Mouse (Mus musculus): ENCODE data around the gene Stk16. TPM values are rescaled to one million over a fixed set of nuclear protein-coding genes. Genes with fewer than 3 reads are reported as not detected.

Stk16 gene
- total and polyA plus RNA-seq, 3 experiments = 48.6 to 67.3 (median 60.6) TPM

DNA sequence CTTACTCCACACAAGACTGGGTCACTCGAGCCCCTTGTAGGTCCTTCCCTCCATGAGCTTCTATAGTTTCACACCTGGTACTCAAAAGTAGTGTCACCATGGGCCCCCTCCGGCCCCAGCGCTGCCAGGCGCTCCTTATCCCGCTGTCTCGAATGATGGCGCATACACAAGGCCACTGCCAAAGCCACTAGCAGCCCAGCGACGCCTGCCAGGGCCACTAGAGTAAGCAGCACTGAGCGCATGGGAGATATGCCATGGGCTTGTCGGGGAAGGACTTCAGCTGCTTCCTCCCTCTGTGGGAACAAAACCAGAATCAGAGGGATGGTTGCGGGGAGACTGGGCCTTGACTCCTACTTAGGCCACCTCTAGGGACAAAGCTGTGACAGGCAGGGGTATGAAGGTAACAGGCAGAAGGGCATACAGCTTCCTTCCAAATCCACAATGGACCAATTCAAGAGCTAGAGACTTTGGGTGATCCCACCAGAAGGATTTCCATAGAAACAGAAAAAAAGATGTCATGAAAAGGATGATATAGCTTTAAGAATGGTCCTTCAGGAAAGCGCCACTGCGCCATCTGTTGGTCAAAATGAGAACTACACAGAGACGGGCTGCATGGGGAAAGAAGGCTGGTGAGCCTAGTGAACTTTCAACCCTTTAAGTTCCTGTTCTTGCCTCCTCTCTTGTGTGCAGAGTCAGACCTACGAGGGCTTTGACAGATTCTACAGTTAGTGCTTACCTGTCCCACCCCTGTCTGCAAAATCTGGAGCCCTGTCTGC lies 43.4 kb downstream of the Stk16 start (continued):
- no peak for TF ChIP-seq ZMIZ1 (IDR thresholded peaks at IDR 0.05; ENCODE audit: low read depth, low read length)
- no peak for TF ChIP-seq MAX (IDR thresholded peaks at IDR 0.05; ENCODE audit: low read length)
- TF ChIP-seq HCFC1 (IDR thresholded peaks at IDR 0.05; ENCODE audit: low read depth, low read length) = no peak
- TF ChIP-seq ELF1 (IDR thresholded peaks at IDR 0.05; ENCODE audit: low read depth, low read length) = no peak
- no peak for TF ChIP-seq JUND (conservative IDR thresholded peaks at IDR 0.05; ENCODE audit: low read depth, low read length)
- no peak for TF ChIP-seq RCOR1 (conservative IDR thresholded peaks at IDR 0.05; ENCODE audit: low read depth, low read length)
- TF ChIP-seq SMC3 (IDR thresholded peaks at IDR 0.05; ENCODE audit: low read depth, low read length) = peak; percentile 88

DNA sequence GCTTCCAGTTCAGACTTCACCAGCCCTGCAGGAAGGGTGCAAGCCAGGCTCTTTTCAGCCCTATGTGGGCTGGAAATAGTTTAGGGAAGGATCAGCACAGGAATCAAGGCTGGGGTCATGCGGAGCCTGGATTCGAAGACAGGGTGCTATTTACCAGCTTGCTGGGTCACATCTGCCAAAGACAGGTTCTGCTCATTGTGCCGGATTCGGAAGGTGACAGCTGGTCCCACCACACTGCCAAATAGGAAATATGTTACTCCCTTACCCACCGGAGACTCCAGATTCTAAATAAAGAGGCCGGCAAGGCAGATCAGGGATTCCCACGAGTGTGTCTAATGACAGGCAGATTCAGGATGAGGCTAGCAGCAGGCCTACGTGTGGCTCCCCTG lies 44.0 kb downstream of the Stk16 start:
- Histone ChIP-seq H3K4me2 (ENCODE audit: insufficient read depth, low read depth, poor library complexity, severe bottlenecking) (no peak overlapping the region), H3K4me1 (ENCODE audit: control insufficient read depth in 1 of 2, insufficient read depth in 2 of 2) (peaks cover 9 to 20% of the 10 kb centered on the region in 2 experiments)
- in situ Hi-C loops (cut with MboI; ENCODE audit: low pct_ligation_motif_present, low pct_unique_long_range_greater_than_20kb, low sequenced_read_pairs) = loop anchor here (25.0 kb wide), 1 partner anchor 317 kb away; the partner anchor contains the start of gene Cfap65

DNA sequence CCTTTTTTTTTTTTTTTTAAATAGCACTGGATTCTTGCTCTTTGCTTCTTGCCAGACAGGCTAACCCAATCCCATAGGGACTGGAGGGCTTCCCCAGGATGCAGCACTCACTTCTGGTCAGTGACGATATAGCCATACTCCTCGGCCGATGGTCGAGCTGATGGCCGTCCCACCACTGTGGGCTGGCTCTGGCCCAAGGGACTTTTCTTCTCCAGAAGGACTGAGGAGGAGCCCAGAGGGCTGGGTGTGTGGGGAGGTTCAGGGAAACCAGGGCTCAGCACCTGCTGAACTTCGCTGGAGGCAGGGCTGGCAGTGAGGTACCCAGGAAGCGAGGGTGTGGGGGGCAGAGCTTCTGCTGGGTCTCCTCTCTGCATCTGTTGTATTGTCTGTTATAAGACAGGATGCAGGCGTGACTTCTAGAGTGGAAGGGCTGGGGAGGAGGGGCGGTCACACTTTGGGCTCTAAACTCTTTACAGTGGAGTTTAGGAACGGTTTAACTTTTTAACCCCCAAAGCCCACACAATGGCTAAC lies 44.9 kb downstream of the Stk16 start:
- TF ChIP-seq ELF1 (IDR thresholded peaks at IDR 0.05; ENCODE audit: low read depth, low read length) = no peak
- no peak for TF ChIP-seq KAT2A (IDR thresholded peaks at IDR 0.05; ENCODE audit: insufficient replicate concordance, low read length)
- no peak for TF ChIP-seq MXI1 (IDR thresholded peaks at IDR 0.05; ENCODE audit: low read depth, low read length)
- TF ChIP-seq RAD21 (IDR thresholded peaks at IDR 0.05; ENCODE audit: low read depth, low read length) = no peak
- TF ChIP-seq ZMIZ1 (IDR thresholded peaks at IDR 0.05; ENCODE audit: low read depth, low read length) = no peak
- TF ChIP-seq NRF1 (IDR thresholded peaks at IDR 0.05; ENCODE audit: low read depth, low read length) = no peak
- H3K27me3 ChIP-seq (replicated peaks) = peaks cover 42% of the 10 kb centered on the region
- H3K4me1 ChIP-seq (ENCODE audit: control insufficient read depth in 1 of 2, insufficient read depth in 2 of 2) = peaks cover 6 to 12% of the 10 kb centered on the region in 2 experiments
- H3K79me2 ChIP-seq (replicated peaks; ENCODE audit: control insufficient read depth, extremely low read depth, insufficient read depth, poor library complexity, severe bottlenecking) = no peaks in the 10 kb centered on the region
- H3K9ac ChIP-seq (ENCODE audit: insufficient read depth, low read depth) = no peak overlapping the region
- in situ Hi-C loops (cut with MboI; ENCODE audit: low pct_ligation_motif_present, low pct_unique_long_range_greater_than_20kb, low sequenced_read_pairs) (loop anchor here (25.0 kb wide), 1 partner anchor 318 kb away; the partner anchor contains the start of gene Cfap65), dilution Hi-C loops (cut with MboI; ENCODE audit: extremely low pct_ligation_motif_present, extremely low pct_unique_long_range_greater_than_20kb, low sequenced_read_pairs) (no loop called here)
- H3K4me2 ChIP-seq (ENCODE audit: insufficient read depth, low read depth, poor library complexity, severe bottlenecking) = no peak overlapping the region
- H3K27ac ChIP-seq (ENCODE audit: insufficient read depth, low read depth) = no peak overlapping the region
- H3K36me3 ChIP-seq (replicated peaks in 1 of 2; ENCODE audit: control insufficient read depth in 1 of 2, insufficient read depth in 1 of 2, low read length in 1 of 2) = no peaks in the 10 kb centered on the region
- no peak overlapping the region for H3K4me3 ChIP-seq (replicated peaks in 1 of 3; ENCODE audit: low read depth in 2 of 3, low read length in 2 of 3, poor library complexity in 1 of 3)
- no peaks in the 10 kb centered on the region for H3K9me3 ChIP-seq (replicated peaks; ENCODE audit: low read length)
- DNase-seq (ENCODE audit: extremely low read depth) = no peak

More for the DNA sequence above, 44.0 kb downstream of the Stk16 start:
- H3K79me2 ChIP-seq (replicated peaks; ENCODE audit: control insufficient read depth, extremely low read depth, insufficient read depth, poor library complexity, severe bottlenecking) = no peaks in the 10 kb centered on the region
- TF ChIP-seq HCFC1 (IDR thresholded peaks at IDR 0.05; ENCODE audit: low read depth, low read length) = no peak
- TF ChIP-seq POLR2AphosphoS2 (IDR thresholded peaks at IDR 0.05; ENCODE audit: low read depth, low read length) = no peak
- TF ChIP-seq E2F4 (IDR thresholded peaks at IDR 0.05; ENCODE audit: insufficient replicate concordance, low read depth, low read length) = no peak
- TF ChIP-seq IRF4 (IDR thresholded peaks at IDR 0.05; ENCODE audit: low read depth, low read length) = no peak
- no peak for TF ChIP-seq ZNF384 (IDR thresholded peaks at IDR 0.05; ENCODE audit: low read depth, low read length)
- TF ChIP-seq NELFE (IDR thresholded peaks at IDR 0.05; ENCODE audit: low read depth, low read length) = no peak
- TF ChIP-seq USF1 (IDR thresholded peaks at IDR 0.05; ENCODE audit: low read depth, low read length) = no peak
- dilution Hi-C loops (cut with MboI; ENCODE audit: extremely low pct_ligation_motif_present, extremely low pct_unique_long_range_greater_than_20kb, low sequenced_read_pairs) = no loop called here
- H3K27ac ChIP-seq (ENCODE audit: insufficient read depth, low read depth) = no peak overlapping the region
- H3K4me3 ChIP-seq (replicated peaks in 1 of 3; ENCODE audit: low read depth in 2 of 3, low read length in 2 of 3, poor library complexity in 1 of 3) = no peak overlapping the region
- H3K27me3 ChIP-seq (replicated peaks) = peaks cover 32% of the 10 kb centered on the region
- H3K36me3 ChIP-seq (replicated peaks in 1 of 2; ENCODE audit: control insufficient read depth in 1 of 2, insufficient read depth in 1 of 2, low read length in 1 of 2) = no peaks in the 10 kb centered on the region
- H3K9me3 ChIP-seq (replicated peaks; ENCODE audit: low read length) = no peaks in the 10 kb centered on the region
- H3K9ac ChIP-seq (ENCODE audit: insufficient read depth, low read depth) = no peak overlapping the region
- DNase-seq (ENCODE audit: extremely low read depth) = no peak
